Mouse (Mus musculus) CD4-positive, CD25-positive, alpha-beta regulatory T cell (primary cell): ENCODE measurements around the gene Trip13. TPM values are rescaled to one million over a fixed set of nuclear protein-coding genes. Genes with fewer than 3 reads are reported as not detected.

Experiments used
- polyA plus RNA-seq: library from polyadenylated mRNA; unstranded; fragments of 100-300 nt; shearing (Covaris generic); gene quantifications from one replicate; pipeline ENCODE4 v1.2.1, GENCODE M21; 2017

Trip13 gene
- 4.1 TPM for polyA plus RNA-seq

DNA sequence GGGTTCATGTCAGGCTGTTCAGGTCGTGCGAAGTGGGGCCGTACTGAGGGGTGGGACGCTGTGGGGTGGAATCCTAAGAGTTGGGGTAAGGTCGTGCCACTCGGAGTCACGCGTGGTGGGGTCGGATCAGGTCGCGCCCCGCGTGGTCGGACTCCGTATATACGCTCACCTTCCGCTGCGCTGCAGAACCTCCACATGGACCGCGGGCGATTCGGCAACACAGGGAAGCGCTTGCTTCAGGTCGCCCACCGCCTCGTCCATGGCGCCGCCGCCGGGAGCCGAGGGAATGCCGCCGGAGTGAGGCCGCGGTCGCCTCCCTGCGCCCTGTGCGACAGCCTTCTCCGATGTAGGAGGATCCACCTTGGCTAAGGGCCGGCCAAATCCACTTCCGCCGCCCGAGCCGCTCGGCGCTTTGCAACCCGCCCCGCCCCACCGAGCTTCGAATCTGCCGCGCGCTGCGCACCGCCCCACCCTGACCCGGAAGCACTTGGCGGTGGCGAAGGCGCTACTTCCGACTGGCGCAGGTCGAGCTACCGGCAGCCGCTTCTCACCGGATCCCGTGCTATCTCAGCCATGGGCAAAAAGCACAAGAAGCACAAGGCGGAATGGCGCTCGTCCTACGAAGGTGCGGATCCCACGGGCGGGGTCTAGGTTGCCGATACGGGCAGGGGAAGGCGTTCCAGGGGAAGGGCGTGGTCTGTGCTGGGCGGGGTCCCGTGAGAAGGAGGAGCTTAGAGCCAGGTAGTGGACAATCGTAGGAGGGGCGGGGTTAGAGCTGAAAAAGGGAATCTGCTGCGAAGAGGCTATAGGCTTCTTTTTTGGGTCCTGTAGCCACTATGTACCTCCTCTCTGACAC, at the start of gene Trip13, which contains the start of gene Brd9:
Gene Trip13, minus strand, starts transcription at position 464 of the 856 bp plus-strand sequence.
Gene Brd9, plus strand, starts transcription at position 491 of the 856 bp plus-strand sequence.

GRCm38 (mm10) chr13:73963551-73963950, 26.0 kb upstream of the Trip13 start, which contains the start of gene Zdhhc11:
Gene Zdhhc11 (plus strand): TSS chr13:73963851.

Other genes starting within 250 kb of the Trip13 start
- gene Slc6a19, start 232.9 kb downstream of the Trip13 start, polyA plus RNA-seq = not detected
- 91.2 TPM for gene Slc12a7, start 204.7 kb downstream of the Trip13 start, polyA plus RNA-seq
- 0.23 TPM for gene Nkd2, start 90.2 kb downstream of the Trip13 start, polyA plus RNA-seq
- 72.1 TPM for gene Brd9, start within 50 bp of the Trip13 start, polyA plus RNA-seq
- not detected for gene Zdhhc11, start 26.1 kb upstream of the Trip13 start, polyA plus RNA-seq
- 0.53 TPM for gene Tppp, start 71.6 kb upstream of the Trip13 start, polyA plus RNA-seq
- 8.4 TPM for gene Cep72, start 124.5 kb upstream of the Trip13 start, polyA plus RNA-seq
- not detected for gene Slc9a3, start 183.7 kb upstream of the Trip13 start, polyA plus RNA-seq